Mouse (Mus musculus): ENCODE measurements around the gene Gm21865. TPM values are rescaled to one million over a fixed set of nuclear protein-coding genes. Genes with fewer than 3 reads are reported as not detected.
"Not testable (repeated sequence)": the region's sequence is repeated elsewhere in the genome, so short reads cannot be mapped to it uniquely, and the experiment has no call there.

Gene Gm21865
- polyA plus RNA-seq (2015; fragmentation: Nextera tagmentation; extraction: Ambion mirVana) = not detected in 2 replicates

- not testable (repeated sequence) for H3K4me1 ChIP-seq; H3K27me3 ChIP-seq; H3K9me3 ChIP-seq; H3K27ac ChIP-seq; H3K36me3 ChIP-seq; ATAC-seq (ENCODE audit: borderline replicate concordance, extremely low read depth, low FRiP score, low TSS enrichment); H3K4me3 ChIP-seq; H3K4me2 ChIP-seq; H3K9ac ChIP-seq
- 67% methylated on average over 3 of the region's 7 CpGs for WGBS
These were observed at the start of gene Gm21865 for GRCm38 (mm10) chrY:40316803-40317202. Gene Gm21865 (minus strand): TSS chrY:40316903.

Other genes with a start within 250 kb of the Gm21865 start
- gene Gm21882, start 64.6 kb upstream of the Gm21865 start, polyA plus RNA-seq (2015; fragmentation: Nextera tagmentation; extraction: Ambion mirVana) = not detected in 2 replicates

Data from lung, embryonic 15.5 days (tissue).